Mouse (Mus musculus): ENCODE results near the gene Cep68.

DNA sequence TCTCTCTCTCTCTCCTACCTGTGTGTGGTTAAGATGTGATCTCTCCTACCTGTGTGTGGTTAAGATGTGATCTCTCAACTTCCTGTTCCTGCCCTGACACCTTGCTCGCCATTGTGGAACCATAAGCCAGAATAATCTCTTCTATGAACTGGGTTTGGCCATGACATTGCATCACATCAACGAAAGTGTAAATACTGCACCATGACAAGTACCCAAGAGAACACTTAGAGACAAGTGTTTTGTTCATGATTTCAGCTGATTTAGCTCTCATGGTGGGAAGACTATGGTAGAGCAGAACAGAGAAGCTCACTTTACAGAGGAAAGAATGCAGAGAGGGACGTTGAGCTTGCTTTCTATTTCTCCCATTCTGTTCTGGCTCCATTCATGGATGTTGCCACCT, 35.2 kb upstream of the Cep68 start:
- no peak for TF ChIP-seq CTCF (IDR thresholded peaks at IDR 0.05; ENCODE audit: insufficient read depth, low read depth, low read length)
- no peak for TF ChIP-seq POLR2A (IDR thresholded peaks at IDR 0.05; ENCODE audit: insufficient read depth, low read depth, low read length)

Data from olfactory bulb, adult 2 months (tissue).